Comparison of ENCODE assay signal across 32 mouse cellular contexts in the genomic region with DNA sequence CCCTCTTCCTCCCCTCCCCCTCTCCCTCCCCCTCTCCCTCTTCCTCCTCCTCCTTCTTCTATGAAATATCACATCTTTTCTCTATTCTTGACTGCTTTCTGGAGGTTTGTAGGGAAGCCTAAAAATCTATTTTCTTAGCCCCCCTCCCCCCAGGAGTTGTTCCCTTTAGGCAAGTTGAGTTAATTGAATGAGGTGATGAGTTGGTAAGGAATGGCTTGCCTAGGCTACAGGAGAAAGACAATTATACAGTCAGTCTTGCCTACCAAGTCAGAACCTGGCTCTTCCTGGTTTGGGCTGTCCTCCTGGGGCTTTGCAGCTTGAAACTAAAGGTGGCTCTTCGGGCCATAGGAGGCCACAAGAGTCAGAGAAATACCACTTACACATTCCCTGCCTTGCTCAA. TPM values are rescaled to one million over a fixed set of nuclear protein-coding genes. Genes with fewer than 3 reads are reported as not detected.
DNase-seq lines count a peak whose midpoint lies in the region; ATAC-seq lines count a peak whose summit lies in the region.
"Had no signal": no experiment of that assay in that cellular context is flagged by ENCODE, and none has a peak within 500 bp of the region (broad histone marks: within the 10 kb centered on the region; RNA-seq: fewer than 3 reads in every experiment).

No protein-coding gene starts in this region.

- H3K4me2 ChIP-seq in neural tube, embryonic 15.5 days: no peak overlapping the region
- H3K4me2 ChIP-seq: embryonic facial prominence, embryonic 13.5 days; forebrain, embryonic 12.5 days; limb, embryonic 12.5 days; liver, embryonic 11.5 days; midbrain, embryonic 15.5 days had no signal

- WGBS in neural tube, embryonic 15.5 days: 77% methylated on average over 1 of the region's 1 CpGs

- no peak overlapping the region for H3K27ac ChIP-seq in neural tube, embryonic 15.5 days (replicated peaks)
- H3K27ac ChIP-seq: embryonic facial prominence, embryonic 13.5 days; forebrain, embryonic 12.5 days; heart, embryonic 10.5 days; hindbrain, embryonic 10.5 days; hindbrain, postnatal 0 days; layer of hippocampus, adult 2 months; limb, embryonic 12.5 days; midbrain, embryonic 15.5 days had no signal

- no peaks in the 10 kb centered on the region for H3K9me3 ChIP-seq in neural tube, embryonic 15.5 days (replicated peaks)
- H3K9me3 ChIP-seq: embryonic facial prominence, embryonic 13.5 days; forebrain, embryonic 12.5 days; heart, embryonic 10.5 days; hindbrain, embryonic 10.5 days; limb, embryonic 12.5 days; midbrain, embryonic 15.5 days had no signal

- no peak overlapping the region for H3K9ac ChIP-seq in neural tube, embryonic 15.5 days (replicated peaks)
- H3K9ac ChIP-seq: embryonic facial prominence, embryonic 13.5 days; forebrain, embryonic 12.5 days; limb, embryonic 12.5 days; liver, postnatal 0 days; midbrain, embryonic 15.5 days had no signal

- H3K4me1 ChIP-seq in neural tube, embryonic 15.5 days: no peaks in the 10 kb centered on the region
- H3K4me1 ChIP-seq: embryonic facial prominence, embryonic 13.5 days; forebrain, embryonic 12.5 days; heart, embryonic 10.5 days; limb, embryonic 12.5 days; megakaryocyte, embryonic 14.5 days; midbrain, embryonic 15.5 days had no signal

- H3K36me3 ChIP-seq in splenic B cell, adult 2 months (ENCODE audit: control insufficient read depth, insufficient read depth, low read length, poor library complexity, severe bottlenecking): no peaks in the 10 kb centered on the region
- H3K36me3 ChIP-seq in neural tube, embryonic 15.5 days: no peaks in the 10 kb centered on the region
- H3K36me3 ChIP-seq: embryonic facial prominence, embryonic 13.5 days; forebrain, embryonic 12.5 days; heart, embryonic 10.5 days; hindbrain, embryonic 10.5 days; limb, embryonic 12.5 days; midbrain, embryonic 15.5 days had no signal

- no peaks in the 10 kb centered on the region for H3K27me3 ChIP-seq in splenic B cell, adult 2 months (ENCODE audit: control insufficient read depth, insufficient read depth, low read length, poor library complexity, severe bottlenecking)
- no peaks in the 10 kb centered on the region for H3K27me3 ChIP-seq in neural tube, embryonic 15.5 days (replicated peaks)
- H3K27me3 ChIP-seq: embryonic facial prominence, embryonic 13.5 days; forebrain, embryonic 12.5 days; limb, embryonic 12.5 days; midbrain, embryonic 15.5 days had no signal

- peak; percentile 61 for ATAC-seq in inflammation-experienced regulatory T-cells, adult 6 months
- ATAC-seq in neural tube, embryonic 15.5 days (ENCODE audit: low FRiP score): no peak
- ATAC-seq: hindbrain, postnatal 0 days; liver, postnatal 0 days; lung, postnatal 0 days; midbrain, embryonic 15.5 days had no signal

- peak; percentile 26 for DNase-seq in CD4-positive, CD25-positive, alpha-beta regulatory T cell, adult 2 months (ENCODE audit: low read depth, low spot score)
- peak; percentile 2 for DNase-seq in T-cell, adult 2 months (ENCODE audit: low spot score)
- DNase-seq in splenic B cell, adult 2 months (ENCODE audit: low read depth, low spot score): peak; percentile 4
- DNase-seq in kidney, adult 18-20 months: no peak
- no peak for DNase-seq in right cerebral cortex, postnatal 36 days (ENCODE audit: low spot score in 2 of 2)
- DNase-seq: adrenal gland, postnatal 10 days; cerebellum, adult 2 months; cerebellum, postnatal 25 days; kidney, adult 2 months; kidney, postnatal 10 days; liver, postnatal 0 days; right cerebral cortex, postnatal 14 days; spleen, adult 18-20 months had no signal

- H3K4me3 ChIP-seq in neural tube, embryonic 15.5 days (replicated peaks): no peak overlapping the region
- H3K4me3 ChIP-seq: embryonic facial prominence, embryonic 13.5 days; erythroblast, embryonic 14.5 days; forebrain, embryonic 12.5 days; heart, embryonic 10.5 days; hindbrain, embryonic 10.5 days; layer of hippocampus, adult 2 months; limb, embryonic 12.5 days; megakaryocyte, embryonic 14.5 days; midbrain, embryonic 15.5 days had no signal

RNA-seq across cellular contexts. Expression of gene Gm11214, which starts 3.4 kb away (rescaled TPM):
- not detected for polyA plus RNA-seq in inflammation-experienced regulatory T-cells, adult 6 months (2017; shearing (Covaris generic))
- not detected in 2 replicates for polyA plus RNA-seq in neural tube, embryonic 15.5 days (2015; fragmentation: Nextera tagmentation; extraction: Ambion mirVana)
- polyA plus RNA-seq: C2C12; cerebellum, adult 2 months; embryonic facial prominence, embryonic 13.5 days; erythroblast, embryonic 14.5 days; forebrain, embryonic 12.5 days; gonadal fat pad, adult 2 months; heart, embryonic 10.5 days; hindbrain, embryonic 10.5 days; hindbrain, postnatal 0 days; kidney, adult 2 months; limb, embryonic 12.5 days; liver, embryonic 11.5 days; liver, postnatal 0 days; lung, postnatal 0 days; midbrain, embryonic 15.5 days; testis, adult 2 months; urinary bladder, adult 2 months had no signal

RNA-seq across cellular contexts. Expression of gene Tex48, which starts 37.5 kb away (rescaled TPM):
- polyA plus RNA-seq in inflammation-experienced regulatory T-cells, adult 6 months (2017; shearing (Covaris generic)): not detected
- not detected in 2 replicates for polyA plus RNA-seq in neural tube, embryonic 15.5 days (2015; fragmentation: Nextera tagmentation; extraction: Ambion mirVana)
- polyA plus RNA-seq: C2C12; cerebellum, adult 2 months; embryonic facial prominence, embryonic 13.5 days; erythroblast, embryonic 14.5 days; forebrain, embryonic 12.5 days; heart, embryonic 10.5 days; heart, embryonic 16.5 days; hindbrain, embryonic 10.5 days; hindbrain, postnatal 0 days; kidney, adult 2 months; limb, embryonic 12.5 days; liver, embryonic 11.5 days; liver, postnatal 0 days; lung, postnatal 0 days; midbrain, embryonic 15.5 days; urinary bladder, adult 2 months had no signal

RNA-seq across cellular contexts. Expression of gene Gm11213, which starts 54.7 kb away (rescaled TPM):
- polyA plus RNA-seq in inflammation-experienced regulatory T-cells, adult 6 months (2017; shearing (Covaris generic)): not detected
- not detected in 2 replicates for polyA plus RNA-seq in neural tube, embryonic 15.5 days (2015; fragmentation: Nextera tagmentation; extraction: Ambion mirVana)
- polyA plus RNA-seq: C2C12; cerebellum, adult 2 months; embryonic facial prominence, embryonic 13.5 days; erythroblast, embryonic 14.5 days; forebrain, embryonic 12.5 days; gonadal fat pad, adult 2 months; heart, embryonic 10.5 days; heart, embryonic 16.5 days; hindbrain, embryonic 10.5 days; hindbrain, postnatal 0 days; kidney, adult 2 months; limb, embryonic 12.5 days; liver, embryonic 11.5 days; liver, postnatal 0 days; lung, postnatal 0 days; midbrain, embryonic 15.5 days; urinary bladder, adult 2 months had no signal

Comparison
In these comparisons a context has a peak if more than half of its experiments do, and no peak if none do; other contexts are left out.
1. DNase-seq: peak in CD4-positive, CD25-positive, alpha-beta regulatory T cell, adult 2 months (single experiment), T-cell, adult 2 months (single experiment) and splenic B cell, adult 2 months (single experiment); none in kidney, adult 18-20 months (single experiment) and right cerebral cortex, postnatal 36 days (0 of 2).